Mouse (Mus musculus): ENCODE results near the gene Dmrtc2.
"Not testable (repeated sequence)": the region's sequence is repeated elsewhere in the genome, so short reads cannot be mapped to it uniquely, and the experiment has no call there.

Gene Dmrtc2

DNA sequence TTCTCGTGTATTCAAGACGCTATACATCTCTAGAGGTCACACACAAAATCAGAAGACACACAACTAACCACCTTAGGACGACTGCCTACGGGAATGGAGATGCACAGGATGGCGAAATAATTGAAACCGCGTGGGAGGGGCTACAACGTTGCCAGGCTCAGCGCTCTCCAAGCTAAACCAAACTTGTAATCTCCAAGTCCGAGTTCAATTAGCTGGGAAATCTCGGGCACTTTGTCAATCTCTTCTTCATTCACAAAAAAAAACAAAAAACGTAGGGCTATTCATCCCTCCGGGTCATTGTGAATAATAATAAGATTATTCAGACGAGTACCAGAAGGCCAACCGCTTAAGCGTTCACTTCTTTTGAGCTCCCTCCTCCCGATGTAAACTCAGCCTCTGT lies 777 bp upstream of the Dmrtc2 start:
- DNase-seq (ENCODE audit: low read depth, low spot score): no peak

GRCm38 (mm10) chr7:24877588-24877987 lies 7.7 kb downstream of the Dmrtc2 start:
- no peak for DNase-seq (ENCODE audit: low read depth, low spot score)

DNA sequence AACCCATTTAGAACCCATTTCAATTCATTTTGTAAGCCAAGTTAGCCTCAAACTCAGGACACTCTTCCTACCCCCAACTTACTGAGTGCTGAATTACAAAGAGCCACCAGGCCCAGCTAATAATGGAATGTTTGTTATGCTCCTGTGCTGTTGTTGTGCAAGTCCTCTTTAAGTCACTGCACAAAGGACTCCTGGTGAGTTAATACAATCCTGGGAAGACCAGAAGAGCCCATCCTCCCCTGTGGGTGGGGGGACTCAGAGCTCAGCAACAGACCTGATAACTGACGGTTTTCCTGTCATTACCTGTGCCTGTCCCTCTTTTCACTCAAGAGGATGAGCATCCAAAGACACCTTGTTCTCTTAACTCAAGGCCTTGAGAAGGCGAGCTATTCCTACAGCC lies 9.8 kb downstream of the Dmrtc2 start:
- peak; percentile 98 for DNase-seq (ENCODE audit: low read depth, low spot score)

- DNase-seq (ENCODE audit: low read depth, low spot score): no peak
Measured at GRCm38 (mm10) chr7:24882416-24883199, 12.8 kb downstream of the Dmrtc2 start.

- peak; percentile 99 for DNase-seq (ENCODE audit: low read depth, low spot score)
Measured at GRCm38 (mm10) chr7:24883896-24884692, 14.2 kb downstream of the Dmrtc2 start, which contains the start of gene Rps19. Rps19 (plus strand) TSS chr7:24884371.

- DNase-seq (ENCODE audit: low read depth, low spot score): no peak
Measured at GRCm38 (mm10) chr7:24884693-24885291, 14.9 kb downstream of the Dmrtc2 start.

DNA sequence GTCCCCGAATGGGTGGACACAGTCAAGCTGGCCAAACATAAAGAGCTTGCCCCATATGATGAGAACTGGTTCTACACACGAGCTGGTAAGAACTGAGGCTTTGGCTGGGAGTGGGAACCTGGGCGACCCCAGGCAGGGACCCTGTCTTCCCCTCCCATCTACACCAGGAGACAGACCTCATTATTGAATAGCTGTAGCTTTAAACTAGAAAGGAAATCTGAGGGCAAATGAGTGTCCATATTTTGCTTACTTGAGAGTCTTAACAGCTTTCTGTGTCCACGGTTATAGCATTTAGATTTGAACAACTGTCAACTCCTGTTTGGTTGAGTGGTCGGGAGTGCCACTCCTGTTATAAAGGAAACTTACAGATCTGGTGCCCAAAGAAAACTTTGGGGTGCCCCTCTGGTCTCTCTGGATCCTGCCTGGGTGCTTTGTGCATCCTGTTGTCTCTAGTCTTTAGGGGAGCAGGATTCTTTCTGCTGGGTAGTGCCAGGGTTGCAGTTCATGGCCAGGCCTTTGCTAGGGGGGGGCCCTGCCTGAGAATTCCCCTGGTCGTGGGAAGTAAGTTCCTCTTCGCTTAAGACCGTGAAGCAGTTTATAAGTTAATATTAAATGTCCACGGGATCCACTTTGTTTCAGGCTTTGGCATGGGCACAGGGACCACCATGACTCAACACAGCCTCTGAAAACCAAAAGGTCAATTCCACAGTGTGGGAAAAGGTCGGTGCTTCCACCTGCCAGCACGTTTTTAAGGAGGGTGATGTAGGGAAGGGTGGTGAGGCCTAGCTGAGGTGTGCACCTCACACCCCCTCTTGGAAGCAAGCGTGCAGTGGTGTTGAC lies 15.8 kb downstream of the Dmrtc2 start:
- no peak for DNase-seq (ENCODE audit: low read depth, low spot score)

DNA sequence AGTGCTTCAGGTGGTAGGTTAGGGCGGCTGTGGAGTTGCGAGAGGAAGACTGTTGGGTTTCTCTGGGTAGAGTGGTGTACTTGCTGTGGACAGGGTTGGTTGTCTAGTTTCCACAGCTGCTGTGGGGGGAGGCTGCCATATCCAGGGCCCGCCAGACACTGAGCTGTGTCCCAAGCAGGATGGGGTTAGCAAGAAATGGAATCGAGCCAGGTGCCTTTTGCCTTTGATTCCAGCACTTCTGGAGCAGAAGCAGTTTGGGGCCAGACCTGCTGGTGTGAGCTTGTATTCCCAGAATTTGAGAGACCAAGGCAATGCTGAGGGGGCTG lies 16.4 kb downstream of the Dmrtc2 start:
- no peak for DNase-seq (ENCODE audit: low read depth, low spot score)

- DNase-seq (ENCODE audit: low read depth, low spot score): no peak
Measured at GRCm38 (mm10) chr7:24887096-24887495, 17.2 kb downstream of the Dmrtc2 start.

DNA sequence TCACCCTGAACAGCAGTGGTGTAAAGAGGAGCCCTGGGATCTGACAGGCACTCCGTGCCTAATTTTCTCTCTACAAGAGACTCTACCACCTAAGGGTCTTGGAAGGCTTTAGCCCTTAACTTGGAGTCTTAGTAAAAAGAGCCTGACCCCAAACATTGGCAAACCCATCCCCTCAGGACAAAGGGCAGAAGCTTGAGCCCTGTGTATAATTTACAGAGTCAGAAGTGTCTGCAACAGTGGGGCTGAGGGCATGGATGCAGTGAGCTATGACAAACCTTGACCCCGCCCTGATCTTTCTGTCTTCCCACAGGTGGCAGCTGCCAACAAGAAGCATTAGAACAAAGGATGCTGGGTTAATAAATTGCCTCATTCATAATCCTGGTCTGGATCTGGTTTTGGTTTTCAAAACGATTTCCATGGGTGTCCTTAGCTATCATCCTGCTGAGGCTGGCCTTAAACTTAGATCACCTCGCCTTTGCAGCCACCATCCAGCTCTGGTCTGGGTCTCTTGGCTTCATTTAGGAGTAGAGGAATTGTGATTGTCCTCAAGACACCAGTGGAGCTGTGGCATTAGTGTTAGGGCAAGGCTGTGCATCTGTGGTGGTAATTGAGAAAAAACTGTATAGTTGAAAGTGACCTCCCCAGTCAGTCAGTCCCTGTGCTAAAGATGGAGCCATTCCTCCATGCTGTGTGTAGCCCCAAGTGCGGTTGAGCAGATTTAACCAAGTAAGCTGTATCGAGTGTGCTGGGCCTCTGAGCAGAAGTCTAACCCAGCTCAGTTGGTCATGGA lies 19.8 kb downstream of the Dmrtc2 start:
- no peak for DNase-seq (ENCODE audit: low read depth, low spot score)

DNA sequence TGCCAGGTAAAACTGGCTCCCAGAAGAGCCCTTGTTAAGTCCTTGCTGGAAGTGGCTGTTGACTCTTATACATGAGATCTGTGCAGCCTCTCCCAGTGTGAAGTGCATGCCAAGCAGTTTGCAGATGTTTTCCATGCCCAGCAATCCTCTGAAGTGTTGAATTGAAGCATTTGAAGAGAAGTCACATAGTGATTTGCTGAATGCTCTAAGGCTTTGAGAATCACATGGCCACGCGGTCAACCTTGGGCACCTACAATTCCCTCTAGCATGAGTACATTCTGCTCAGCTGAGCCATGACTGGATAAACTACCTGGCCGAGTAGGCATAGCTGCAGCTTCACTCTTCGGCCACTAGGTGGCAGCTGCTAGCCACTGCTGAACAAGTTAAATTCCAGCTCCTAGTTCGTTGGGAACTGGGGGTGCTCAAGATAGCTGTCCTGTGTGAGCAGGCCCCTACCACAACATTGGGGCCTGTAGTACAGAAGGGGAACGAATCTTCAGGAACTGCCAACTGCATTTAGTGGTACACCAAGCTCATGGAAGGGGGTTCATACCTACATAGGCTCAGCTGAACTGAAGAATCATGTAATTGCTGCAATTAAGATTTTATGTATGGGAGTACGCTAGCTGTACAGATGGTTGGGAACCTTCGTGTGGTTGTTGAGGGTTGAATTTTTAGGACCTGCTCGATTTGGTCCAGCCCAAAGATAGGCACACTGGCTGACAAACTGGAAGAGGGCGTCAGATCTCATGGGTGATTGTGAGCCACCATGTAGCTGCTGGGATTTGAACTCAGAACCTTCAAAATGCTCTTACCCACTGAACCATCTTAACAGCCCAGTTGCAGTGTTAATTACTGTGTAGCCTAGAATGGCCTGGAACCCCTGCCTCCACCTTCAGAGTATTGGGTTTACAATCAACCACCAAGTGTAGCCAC lies 20.7 kb downstream of the Dmrtc2 start:
- peak; percentile 93 for DNase-seq (ENCODE audit: low read depth, low spot score)

DNA sequence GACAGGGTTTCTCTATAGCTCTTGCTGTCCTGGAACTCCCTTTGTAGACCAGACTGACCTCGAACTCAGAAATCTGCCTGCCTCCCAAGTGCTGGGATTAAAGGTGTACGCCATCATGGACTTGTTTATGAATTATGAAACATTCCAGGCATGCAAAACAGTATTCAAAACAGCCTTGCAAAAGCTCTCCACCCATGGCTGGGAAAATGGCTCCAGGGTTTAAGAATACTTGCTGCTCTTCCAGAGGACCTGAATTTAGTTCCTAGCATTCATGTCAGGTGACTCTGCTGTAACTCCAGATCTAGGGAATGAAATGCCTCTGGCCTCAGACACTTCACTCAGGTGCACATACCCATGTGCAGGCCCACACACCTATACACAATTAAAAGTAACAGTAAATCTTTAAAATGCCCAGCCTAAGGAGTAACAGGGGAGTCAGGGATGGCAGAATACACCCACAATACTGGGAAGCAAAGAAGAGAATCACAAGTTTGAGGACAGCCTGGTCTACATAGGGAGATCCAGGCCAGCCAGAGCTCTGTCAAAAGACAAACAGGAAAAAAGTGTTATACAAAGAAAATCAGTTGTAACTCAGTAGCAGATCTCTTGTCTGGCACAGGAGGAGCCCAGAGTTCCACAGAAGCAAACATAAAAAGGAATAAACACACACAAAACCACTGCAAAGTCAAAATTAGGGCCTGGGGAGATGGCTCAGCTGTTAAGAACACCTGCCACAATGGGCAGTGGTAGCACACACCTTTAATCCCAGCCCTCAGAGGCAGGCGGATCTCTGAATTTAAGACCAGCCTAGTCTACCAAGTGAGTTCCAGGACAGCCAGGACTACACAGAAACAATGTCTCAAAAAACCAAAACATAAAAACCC lies 21.6 kb downstream of the Dmrtc2 start:
- peak; percentile 43 for DNase-seq (ENCODE audit: low read depth, low spot score)

DNA sequence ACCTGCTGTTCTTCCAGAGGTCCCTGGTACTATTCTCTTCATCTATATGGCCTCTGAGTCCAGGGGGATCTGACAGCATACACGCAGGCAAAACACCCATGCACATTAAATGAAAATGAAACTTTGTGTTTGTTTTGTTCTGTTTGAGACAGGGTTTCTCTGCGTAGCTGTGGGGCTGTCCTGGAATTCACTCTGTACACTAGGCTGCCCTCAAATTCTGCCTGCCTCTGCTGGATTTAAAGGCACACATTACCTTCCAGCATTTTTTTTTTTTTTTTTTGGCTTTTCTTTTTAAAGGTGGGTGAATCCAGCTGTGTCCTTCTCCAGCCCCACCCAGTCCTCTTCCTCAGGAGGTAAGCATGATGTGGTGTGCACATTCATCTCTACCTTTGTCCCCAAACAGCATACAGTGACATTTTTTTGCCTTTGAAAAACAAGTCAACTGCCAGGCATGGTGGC lies 22.3 kb downstream of the Dmrtc2 start:
- no peak for DNase-seq (ENCODE audit: low read depth, low spot score)

- DNase-seq (ENCODE audit: low read depth, low spot score): not testable (repeated sequence)
Measured at GRCm38 (mm10) chr7:24895749-24896148, 25.9 kb downstream of the Dmrtc2 start.

GRCm38 (mm10) chr7:24896269-24896668 lies 26.4 kb downstream of the Dmrtc2 start:
- no peak for DNase-seq (ENCODE audit: low read depth, low spot score)

GRCm38 (mm10) chr7:24897224-24897623 lies 27.4 kb downstream of the Dmrtc2 start, which contains the start of gene Cd79a:
Cd79a (plus strand) TSS chr7:24897381.
- no peak for DNase-seq (ENCODE audit: low read depth, low spot score)

DNA sequence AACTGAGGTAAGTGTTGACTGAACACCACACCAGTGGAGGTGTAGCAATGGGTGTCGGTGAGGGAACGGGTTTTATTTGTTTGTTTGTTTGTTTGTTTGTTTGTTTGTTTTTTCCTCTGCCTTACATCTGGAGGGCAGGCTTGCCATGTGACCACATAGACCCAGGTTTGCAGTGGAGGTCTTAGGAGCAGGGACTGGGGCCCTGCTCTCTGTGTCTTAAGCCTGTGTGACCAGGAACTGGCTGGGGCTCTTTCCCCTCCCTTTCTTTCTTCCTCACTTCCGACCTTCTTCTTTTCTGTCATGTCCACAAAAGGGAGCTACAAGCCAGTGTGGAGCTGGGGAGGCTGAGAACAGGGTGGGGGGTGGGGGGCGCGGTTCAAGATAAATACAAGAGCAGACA lies 28.1 kb downstream of the Dmrtc2 start:
- no peak for DNase-seq (ENCODE audit: low read depth, low spot score)

GRCm38 (mm10) chr7:24901114-24901513 lies 31.3 kb downstream of the Dmrtc2 start:
- DNase-seq (ENCODE audit: low read depth, low spot score): no peak

GRCm38 (mm10) chr7:24901842-24902241 lies 32.0 kb downstream of the Dmrtc2 start:
- DNase-seq (ENCODE audit: low read depth, low spot score): no peak

All from ES-CJ7 (cell line).